Mouse (Mus musculus): ENCODE measurements around the gene Dhx40.

- TF ChIP-seq POLR2A (IDR thresholded peaks at IDR 0.05; ENCODE audit: control insufficient read depth, extremely low read depth, insufficient read depth, low read length, poor library complexity) (no peak), CTCF (IDR thresholded peaks at IDR 0.05; ENCODE audit: borderline replicate concordance, control insufficient read depth, extremely low read depth, insufficient read depth, low read length, poor library complexity) (no peak)
Observed at GRCm38 (mm10) chr11:86719390-86719789, 88.2 kb downstream of the Dhx40 start.

Measured in thymus, adult 2 months (tissue).